Mouse (Mus musculus) kidney, postnatal 0 days (tissue): ENCODE results near the gene Tspan5. TPM values are rescaled to one million over a fixed set of nuclear protein-coding genes. Genes with fewer than 3 reads are reported as not detected.

Experiments used
- ATAC-seq: fragments of 200-750 bp; cut with Nextera tagmentation; replicated peaks from 2 replicates; pipeline ENCODE4 v1.8.0; 2017; ENCODE audit warnings: low read depth, moderate number of reproducible peaks, moderate TSS enrichment, moderate library complexity; ENCODE audit not compliant: low FRiP score
- DNase-seq: peaks from one replicate; pipeline ENCODE4 v3.0.0-alpha.2; 2016; ENCODE audit warnings: low spot score
- H3K27ac ChIP-seq: fragments of 300-500 bp; sonication (generic); 2 replicates; pipeline ENCODE4 v1.5.1; 2014; ENCODE audit warnings: mild to moderate bottlenecking
- H3K27me3 ChIP-seq: fragments of 300-500 bp; sonication (generic); 2 replicates; pipeline ENCODE4 v1.6.1; 2014; ENCODE audit warnings: low read length, mixed read lengths; ENCODE audit not compliant: insufficient read depth
- H3K36me3 ChIP-seq: fragments of 300-500 bp; sonication (generic); 2 replicates; pipeline ENCODE4 v1.6.1; 2014; ENCODE audit warnings: low read length, mixed read lengths; ENCODE audit not compliant: insufficient read depth
- H3K4me1 ChIP-seq: fragments of 300-500 bp; sonication (generic); replicated peaks from 2 replicates; pipeline ENCODE4 v1.6.1; 2014; ENCODE audit warnings: antibody characterized with exemption, low read length, mixed read lengths; ENCODE audit not compliant: insufficient read depth
- H3K4me2 ChIP-seq: fragments of 300-500 bp; sonication (generic); 2 replicates; pipeline ENCODE4 v1.6.1; 2014; ENCODE audit warnings: mild to moderate bottlenecking, low read length, moderate library complexity, mixed read lengths
- H3K4me3 ChIP-seq: fragments of 300-500 bp; sonication (generic); replicated peaks from 2 replicates; pipeline ENCODE4 v1.5.1; 2014; ENCODE audit warnings: low read depth, low read length
- H3K9ac ChIP-seq: fragments of 300-500 bp; sonication (generic); 2 replicates; pipeline ENCODE4 v1.6.1; 2014; ENCODE audit warnings: low read depth, low read length
- H3K9me3 ChIP-seq: fragments of 300-500 bp; sonication (generic); replicated peaks from 2 replicates; pipeline ENCODE4 v1.6.1; 2016; ENCODE audit warnings: low read length, inconsistent platforms, mixed read lengths
- CTCF ChIP-seq: IDR thresholded peaks from 2 replicates; pipeline ENCODE4 v1.5.1; 2016; ENCODE audit warnings: antibody characterized with exemption, low read depth, mild to moderate bottlenecking, moderate library complexity
- WGBS: fragments of 180-500 bp; shearing (Covaris S2); extraction: QIAGEN DNeasy Blood & Tissue Kit; methylation state at CpG from one replicate; pipeline ENCODE4 v1.1.7; 2014; 5-methylcytosine and 5-hydroxymethylcytosine counted together
- polyA plus RNA-seq: library from polyadenylated mRNA; unstranded; fragments of >200 nt; fragmentation: Nextera tagmentation; extraction: Ambion mirVana; gene quantifications from 2 replicates; pipeline ENCODE4 v1.2.1, GENCODE M21; 2015

Gene Tspan5
- polyA plus RNA-seq, 1 experiment from 2014 or later, result 19.0 TPM

DNA sequence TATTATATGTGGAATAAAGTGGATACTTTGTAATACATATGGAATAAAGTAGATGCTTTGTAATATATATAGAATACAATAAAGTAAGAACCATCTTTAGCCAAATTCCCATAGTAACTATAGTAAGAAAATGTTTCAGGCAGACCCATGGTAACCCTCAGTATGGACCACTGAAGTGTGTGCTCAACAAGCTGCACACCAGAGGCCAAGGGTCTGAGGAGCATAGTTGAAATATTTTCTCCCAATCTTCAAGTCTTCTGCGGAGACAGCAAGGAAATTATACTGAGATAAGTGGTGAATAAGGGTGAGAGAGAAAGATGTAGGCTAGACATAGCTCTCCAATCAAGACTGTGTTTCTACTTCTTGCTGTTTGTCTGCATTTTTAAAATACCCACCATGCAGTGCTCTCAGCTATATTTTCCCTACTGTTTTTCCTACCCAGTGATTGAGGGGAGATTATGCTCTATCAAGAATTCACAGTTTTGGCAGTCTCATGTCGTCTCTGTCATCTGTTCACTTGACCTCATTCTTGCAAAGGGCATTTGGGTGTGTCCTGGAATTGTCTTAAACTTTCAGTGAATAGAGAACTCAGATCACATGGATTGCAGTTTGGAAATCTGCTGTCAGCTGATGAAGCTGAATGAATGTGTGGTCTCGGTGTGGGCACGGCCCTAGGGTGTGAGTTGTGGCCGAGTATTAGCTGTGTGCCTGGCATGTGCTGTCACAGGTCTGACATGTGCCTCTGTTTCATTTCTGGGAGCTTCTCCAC is 75.1 kb downstream of the Tspan5 start:
- Histone ChIP-seq H3K27ac (no peak overlapping the region), H3K4me1 (peaks cover 7% of the 10 kb centered on the region; the same call in 1 of the 2 replicates), H3K9ac (no peak overlapping the region), H3K4me2 (no peak overlapping the region), H3K36me3 (no peaks in the 10 kb centered on the region), H3K27me3 (no peaks in the 10 kb centered on the region), H3K4me3 (no peak overlapping the region), H3K9me3 (no peaks in the 10 kb centered on the region)
- ATAC-seq (no peak), DNase-seq (no peak)
- no peak for TF ChIP-seq CTCF
- WGBS, result 59% methylated on average over 5 of the region's 5 CpGs

DNA sequence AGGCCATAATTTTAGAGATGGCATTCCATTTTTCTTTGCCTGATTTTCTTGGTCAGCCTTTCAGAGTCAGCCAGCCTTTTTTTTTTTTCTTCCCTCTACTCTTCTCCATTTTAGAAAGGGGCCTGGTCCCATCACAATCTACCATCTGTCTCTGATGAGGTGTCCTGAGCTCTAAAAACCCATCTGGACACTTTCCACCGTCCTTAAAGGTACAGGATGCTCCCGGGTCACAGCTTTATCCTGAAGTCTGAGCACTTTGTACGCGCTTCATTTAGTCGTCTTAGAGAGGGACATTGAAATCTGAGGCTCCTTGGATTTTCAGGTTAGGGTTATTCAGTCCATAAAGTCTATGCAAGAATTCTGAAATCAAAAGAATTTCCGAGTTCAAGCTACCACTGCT is 77.9 kb downstream of the Tspan5 start:
- Histone ChIP-seq H3K4me1 (no peaks in the 10 kb centered on the region), H3K27ac (no peak overlapping the region), H3K36me3 (no peaks in the 10 kb centered on the region), H3K4me3 (no peak overlapping the region), H3K27me3 (no peaks in the 10 kb centered on the region), H3K9me3 (no peaks in the 10 kb centered on the region), H3K4me2 (no peak overlapping the region), H3K9ac (no peak overlapping the region)
- no peak for TF ChIP-seq CTCF
- DNase-seq (no peak), ATAC-seq (no peak)
- WGBS, result 59% methylated on average over 6 of the region's 6 CpGs

DNA sequence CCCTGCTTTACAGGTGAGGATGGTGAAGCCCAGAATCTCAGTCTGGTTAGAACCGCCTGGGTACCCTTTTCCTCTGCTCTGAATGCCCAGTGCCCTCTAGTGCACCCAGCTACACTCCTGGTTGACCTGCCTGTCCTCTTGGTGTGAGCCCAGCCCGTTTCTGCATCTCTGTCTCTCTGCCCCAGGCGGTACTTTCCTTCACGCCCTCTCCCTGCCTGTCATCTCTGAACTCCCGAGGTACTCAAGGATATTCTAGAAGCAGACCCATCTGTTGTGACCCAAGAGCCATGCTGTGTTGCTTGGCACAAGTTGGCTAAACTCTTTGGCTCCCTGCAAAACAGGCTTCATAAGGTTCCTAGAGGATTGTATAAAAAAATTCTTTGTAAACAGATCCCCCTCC is 78.3 kb downstream of the Tspan5 start:
- 62% methylated on average over 5 of the region's 5 CpGs for WGBS
- H3K9ac ChIP-seq, result no peak overlapping the region
- H3K4me1 ChIP-seq, result no peaks in the 10 kb centered on the region
- no peak overlapping the region for H3K27ac ChIP-seq
- TF ChIP-seq CTCF, result no peak
- no peak overlapping the region for H3K4me2 ChIP-seq
- DNase-seq (no peak), ATAC-seq (no peak)
- no peaks in the 10 kb centered on the region for H3K9me3 ChIP-seq
- no peaks in the 10 kb centered on the region for H3K36me3 ChIP-seq
- no peaks in the 10 kb centered on the region for H3K27me3 ChIP-seq
- H3K4me3 ChIP-seq, result no peak overlapping the region

DNA sequence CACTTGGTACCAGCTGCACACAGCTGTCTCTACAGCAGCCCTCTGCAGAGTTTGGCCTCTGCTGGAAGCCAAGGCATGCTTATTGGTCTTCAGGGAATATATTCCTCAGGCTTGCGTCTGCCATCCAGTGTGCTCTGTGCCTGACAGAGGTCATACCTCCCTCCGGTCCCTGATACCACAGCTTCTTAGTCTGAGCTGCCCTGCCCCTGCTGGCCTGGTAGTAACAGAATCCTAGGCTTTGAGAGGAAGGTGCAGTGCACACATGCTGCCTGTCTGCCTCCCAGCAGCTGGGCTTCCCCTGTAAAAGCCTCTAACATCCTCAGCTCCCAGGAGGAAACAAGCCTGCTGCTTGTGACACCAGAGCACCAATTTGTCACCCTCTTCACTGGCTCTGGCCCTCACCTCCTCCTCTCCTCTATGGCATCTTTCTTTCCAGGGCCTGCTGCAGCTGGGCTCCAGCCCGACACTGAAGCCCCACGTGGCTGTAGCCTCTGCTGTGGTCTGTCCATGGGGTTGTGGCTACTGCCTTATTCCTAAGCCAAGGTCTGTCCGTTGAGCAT is 80.0 kb downstream of the Tspan5 start:
- no peaks in the 10 kb centered on the region for H3K9me3 ChIP-seq

DNA sequence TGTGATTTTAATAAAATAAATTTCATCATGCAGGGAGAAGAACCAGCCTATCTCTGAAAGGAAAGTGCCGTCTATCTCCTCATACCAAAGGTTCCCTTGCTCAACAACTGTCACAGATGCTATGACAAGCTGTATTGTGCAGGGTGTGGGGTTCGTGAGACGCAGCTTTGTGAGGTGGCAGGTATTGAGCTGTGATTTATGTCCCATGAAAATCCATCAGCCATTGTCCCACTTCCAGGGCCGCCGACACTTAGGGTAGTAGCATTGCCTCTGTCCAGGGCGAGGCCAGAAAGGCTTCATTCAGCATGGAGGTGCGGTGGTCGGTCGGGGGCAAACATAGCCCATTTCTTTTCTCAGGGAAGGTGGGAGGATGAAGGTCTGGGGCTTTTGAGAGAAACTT is 81.9 kb downstream of the Tspan5 start:
- no peak overlapping the region for H3K4me3 ChIP-seq
- no peak overlapping the region for H3K4me2 ChIP-seq
- 45% methylated on average over 9 of the region's 9 CpGs for WGBS
- DNase-seq (no peak), ATAC-seq (no peak)
- no peak for TF ChIP-seq CTCF
- H3K27me3 ChIP-seq, result no peaks in the 10 kb centered on the region
- H3K9ac ChIP-seq, result no peak overlapping the region
- no peaks in the 10 kb centered on the region for H3K36me3 ChIP-seq
- H3K4me1 ChIP-seq, result no peaks in the 10 kb centered on the region
- H3K9me3 ChIP-seq, result no peaks in the 10 kb centered on the region
- no peak overlapping the region for H3K27ac ChIP-seq

More for the DNA sequence above, 80.0 kb downstream of the Tspan5 start:
- H3K4me3 ChIP-seq, result no peak overlapping the region
- peak; percentile 33; the same call in 1 of the 2 replicates for ATAC-seq
- H3K9ac ChIP-seq, result no peak overlapping the region
- TF ChIP-seq CTCF, result peak; percentile 36; the same call in 1 of the 2 replicates
- H3K36me3 ChIP-seq, result no peaks in the 10 kb centered on the region
- H3K4me2 ChIP-seq, result no peak overlapping the region
- H3K27ac ChIP-seq, result no peak overlapping the region
- no peaks in the 10 kb centered on the region for H3K4me1 ChIP-seq
- WGBS, result 27% methylated on average over 5 of the region's 5 CpGs
- no peaks in the 10 kb centered on the region for H3K27me3 ChIP-seq
- peak; percentile 54 for DNase-seq

DNA sequence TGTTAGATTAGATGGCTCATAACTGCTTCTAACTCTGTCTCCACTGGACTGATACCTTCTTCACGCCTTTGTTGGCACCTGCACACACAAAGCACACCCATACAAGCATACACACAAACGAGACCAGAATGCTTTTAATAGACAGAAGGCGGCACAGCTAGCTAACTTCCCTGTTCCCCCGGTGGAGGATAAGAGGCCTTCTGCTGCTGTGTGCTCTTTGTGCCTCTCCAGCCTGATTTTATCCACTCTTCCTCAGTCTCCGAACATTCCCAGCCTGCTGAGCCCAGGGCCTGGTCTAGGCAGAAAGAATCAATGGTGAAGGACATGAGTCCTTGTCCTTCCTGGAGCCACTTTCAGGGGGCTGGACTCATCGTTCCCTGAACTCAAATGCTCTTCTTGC is 83.3 kb downstream of the Tspan5 start:
- no peak for TF ChIP-seq CTCF
- no peaks in the 10 kb centered on the region for H3K36me3 ChIP-seq
- DNase-seq (no peak), ATAC-seq (no peak)
- no peak overlapping the region for H3K27ac ChIP-seq
- H3K4me1 ChIP-seq, result no peaks in the 10 kb centered on the region
- no peak overlapping the region for H3K4me2 ChIP-seq
- H3K27me3 ChIP-seq, result no peaks in the 10 kb centered on the region
- 77% methylated on average over 6 of the region's 6 CpGs for WGBS
- H3K4me3 ChIP-seq, result no peak overlapping the region
- no peaks in the 10 kb centered on the region for H3K9me3 ChIP-seq
- H3K9ac ChIP-seq, result no peak overlapping the region
